Mouse (Mus musculus) kidney, adult 18-20 months (tissue): ENCODE results near the gene Caskin2.

ENCODE experiments used
- DNase-seq: peaks from one replicate; pipeline ENCODE4 v3.0.0; 2021

The Caskin2 gene

DNA sequence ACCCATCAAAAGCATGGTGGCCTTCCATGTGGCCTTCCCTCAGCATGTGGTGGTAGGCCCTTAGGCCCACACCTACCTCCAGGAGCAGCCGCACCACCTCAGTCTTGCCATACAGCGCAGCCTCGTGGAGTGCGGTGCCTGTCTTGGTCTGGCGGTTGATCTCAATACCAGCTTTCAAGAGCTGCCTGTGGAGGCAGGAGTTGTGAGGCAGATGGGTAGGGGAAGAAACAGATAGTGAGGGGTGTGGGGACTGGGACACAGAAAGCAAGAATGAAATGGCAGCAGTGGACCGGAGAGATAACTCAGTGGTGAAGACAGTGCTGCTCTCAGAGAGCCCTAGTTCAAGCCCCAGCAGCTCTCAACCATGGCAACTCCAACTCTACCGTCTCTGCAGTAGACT, 8.4 kb downstream of the Caskin2 start:
- no peak for DNase-seq

DNA sequence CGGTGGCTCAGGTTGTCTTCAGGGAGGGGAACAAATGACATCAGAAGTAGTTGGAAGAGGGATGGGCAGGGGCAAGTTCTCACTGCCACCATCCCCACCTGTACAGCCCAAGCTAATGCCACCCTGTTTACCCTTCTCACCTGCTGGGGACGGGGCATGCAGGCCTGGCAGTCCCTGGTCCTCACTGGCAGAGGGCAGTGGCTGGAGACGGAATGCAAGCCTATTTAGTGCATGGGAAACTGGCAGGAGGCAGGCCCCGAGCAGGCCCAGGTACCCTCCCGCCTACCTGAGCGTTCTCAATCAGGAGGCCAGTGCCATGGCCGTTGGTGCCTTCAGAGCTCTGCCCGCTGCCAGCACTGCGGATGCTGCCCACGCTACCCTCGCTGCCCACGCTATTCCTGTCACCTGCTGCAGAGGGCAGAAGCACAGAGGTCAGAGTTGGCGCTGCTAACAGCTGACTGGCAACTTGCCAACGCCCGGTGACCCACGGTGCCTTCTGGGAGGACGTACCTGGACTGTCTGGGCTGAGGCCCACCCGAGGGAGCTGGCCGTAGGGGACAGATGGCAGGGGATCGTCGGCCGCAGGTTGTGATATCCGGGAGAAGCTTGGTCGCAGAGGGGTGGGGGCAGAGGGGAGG, 10.2 kb downstream of the Caskin2 start:
- no peak for DNase-seq

DNA sequence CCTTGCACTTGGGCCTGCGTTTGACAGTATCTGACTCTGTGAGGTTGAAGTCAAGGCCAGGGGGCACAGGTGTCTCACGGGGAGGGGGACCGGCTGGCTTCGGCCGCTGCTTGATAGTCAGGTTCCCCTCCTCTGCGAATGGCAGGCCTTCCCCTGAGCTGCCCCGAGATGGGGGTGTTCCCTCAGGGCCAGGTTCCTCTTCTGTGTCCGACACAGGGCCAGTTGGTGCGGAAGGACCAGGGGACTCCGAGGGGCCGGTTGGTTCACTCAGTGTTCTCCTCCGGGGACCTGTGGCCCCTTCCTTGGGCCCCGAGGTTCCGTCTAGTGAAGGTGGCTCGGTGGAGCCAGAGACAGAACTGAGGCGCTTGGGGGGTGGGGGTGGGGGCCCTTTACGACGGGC, 12.5 kb downstream of the Caskin2 start:
- DNase-seq = no peak

DNA sequence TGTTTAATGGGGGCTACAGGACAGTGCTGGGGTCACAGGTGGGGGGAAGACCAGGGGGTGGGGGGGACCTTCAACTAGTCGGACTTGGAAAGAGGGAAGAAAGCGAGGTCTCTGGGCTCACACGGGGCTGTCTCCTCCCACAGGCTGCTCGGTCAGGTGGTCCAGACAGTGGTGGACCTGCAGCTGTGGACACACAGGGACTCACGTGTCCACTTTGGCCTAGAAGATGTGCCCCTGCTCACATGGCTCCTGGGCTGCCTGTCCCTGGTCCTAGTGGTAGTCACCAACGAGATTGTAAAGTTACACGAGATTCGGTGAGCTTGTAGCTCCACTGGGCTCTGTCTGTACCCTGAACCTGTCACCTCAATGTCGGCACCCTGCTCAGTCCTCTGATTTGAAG, 15.8 kb downstream of the Caskin2 start:
- no peak for DNase-seq

DNA sequence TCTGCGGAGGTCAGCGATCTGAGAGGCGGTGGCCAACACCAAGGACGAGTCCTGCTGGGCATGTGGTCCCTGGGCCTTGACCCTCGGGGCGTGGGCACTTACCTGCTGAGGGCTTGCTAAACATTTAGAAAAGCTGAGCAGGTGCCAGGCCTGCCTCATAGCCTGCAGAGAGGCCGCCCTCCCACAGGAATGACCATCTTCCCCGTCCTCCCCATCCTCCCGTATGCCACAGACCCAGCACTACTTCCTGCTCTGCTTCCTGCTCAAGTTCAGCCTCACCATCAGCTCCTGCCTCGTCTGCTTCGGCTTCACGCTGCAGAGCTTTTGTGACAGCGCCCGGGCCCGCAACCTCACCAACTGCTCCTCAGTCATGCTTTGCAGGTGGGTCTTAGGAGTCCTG, 16.5 kb downstream of the Caskin2 start:
- DNase-seq = no peak

DNA sequence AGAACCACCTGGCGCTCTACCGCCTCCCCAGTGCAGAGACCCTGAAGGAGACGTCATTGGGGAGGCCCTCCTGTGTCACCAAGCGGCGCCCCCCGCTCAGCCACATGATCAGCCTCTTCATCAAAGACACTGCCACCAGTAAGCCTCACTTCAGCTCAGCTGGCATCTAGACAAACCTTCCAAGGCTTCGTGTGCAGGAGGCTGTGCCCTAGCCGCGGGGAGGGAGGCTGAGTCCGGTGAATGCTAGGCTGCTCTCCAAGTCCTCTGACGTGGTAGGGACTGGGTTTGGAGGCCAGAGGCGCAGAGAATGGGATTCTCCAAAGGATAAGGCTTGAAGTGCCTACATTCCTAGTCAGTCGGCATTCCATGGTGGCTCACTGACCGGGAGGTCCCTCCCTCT, 21.1 kb downstream of the Caskin2 start:
- DNase-seq = no peak

DNA sequence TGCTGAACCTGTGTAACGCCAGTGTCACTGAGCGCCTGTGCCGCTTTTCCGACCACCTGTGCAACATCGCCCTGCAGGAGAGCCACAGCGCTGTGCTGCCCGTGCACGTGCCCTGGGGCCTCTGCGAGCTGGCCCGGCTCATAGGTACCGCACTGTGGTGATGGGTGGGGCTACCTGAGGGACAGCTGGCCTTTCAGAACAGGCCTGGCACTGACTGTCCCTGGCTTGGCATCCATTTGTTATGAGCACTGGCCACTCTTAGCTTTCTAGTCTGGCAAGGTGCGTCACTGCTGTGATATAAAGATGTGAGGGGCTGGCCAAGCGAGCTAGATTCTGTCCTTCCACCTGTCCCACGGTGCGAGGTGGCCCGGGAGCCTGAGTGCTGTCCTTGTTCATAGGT, 21.5 kb downstream of the Caskin2 start:
- DNase-seq = no peak

DNA sequence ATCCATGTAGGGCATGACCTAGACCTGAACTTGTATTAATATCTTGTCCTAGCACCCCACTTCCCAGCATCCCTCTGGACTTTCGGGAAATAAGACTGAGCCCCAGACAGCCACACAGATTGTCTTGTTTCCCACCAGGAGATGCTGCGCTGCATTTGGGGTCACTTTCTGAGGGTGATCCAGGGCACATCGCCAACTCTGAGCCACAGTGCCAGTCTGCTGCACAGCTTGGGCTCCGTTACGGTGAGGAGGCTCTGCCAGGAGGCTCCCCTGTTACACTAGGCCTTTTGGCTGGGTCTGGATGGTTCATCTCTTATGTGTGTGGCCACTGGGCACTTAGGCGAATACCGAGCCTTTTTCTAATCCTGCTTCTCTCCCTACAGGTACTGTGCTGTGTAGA, 23.7 kb downstream of the Caskin2 start:
- no peak for DNase-seq

DNA sequence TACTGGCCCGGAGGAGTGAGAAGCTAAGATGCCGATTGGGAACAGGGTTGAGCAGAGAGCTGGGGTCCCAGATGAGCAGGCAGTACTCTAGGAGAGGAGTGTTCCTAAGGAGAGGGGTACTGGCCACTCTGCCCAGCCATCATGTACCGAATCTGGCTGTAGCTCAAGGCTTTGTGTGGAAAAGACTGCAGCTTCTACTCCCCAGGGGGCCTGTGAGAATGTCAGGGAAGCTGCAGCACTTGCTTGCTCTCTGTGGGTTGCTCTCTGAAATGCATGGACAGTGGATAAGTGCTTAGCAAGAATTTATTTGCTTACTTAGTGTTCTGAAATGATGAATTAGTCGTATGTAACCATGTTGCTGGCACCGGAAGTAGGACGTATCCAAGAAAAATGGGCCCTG, 27.0 kb downstream of the Caskin2 start:
- no peak for DNase-seq

DNA sequence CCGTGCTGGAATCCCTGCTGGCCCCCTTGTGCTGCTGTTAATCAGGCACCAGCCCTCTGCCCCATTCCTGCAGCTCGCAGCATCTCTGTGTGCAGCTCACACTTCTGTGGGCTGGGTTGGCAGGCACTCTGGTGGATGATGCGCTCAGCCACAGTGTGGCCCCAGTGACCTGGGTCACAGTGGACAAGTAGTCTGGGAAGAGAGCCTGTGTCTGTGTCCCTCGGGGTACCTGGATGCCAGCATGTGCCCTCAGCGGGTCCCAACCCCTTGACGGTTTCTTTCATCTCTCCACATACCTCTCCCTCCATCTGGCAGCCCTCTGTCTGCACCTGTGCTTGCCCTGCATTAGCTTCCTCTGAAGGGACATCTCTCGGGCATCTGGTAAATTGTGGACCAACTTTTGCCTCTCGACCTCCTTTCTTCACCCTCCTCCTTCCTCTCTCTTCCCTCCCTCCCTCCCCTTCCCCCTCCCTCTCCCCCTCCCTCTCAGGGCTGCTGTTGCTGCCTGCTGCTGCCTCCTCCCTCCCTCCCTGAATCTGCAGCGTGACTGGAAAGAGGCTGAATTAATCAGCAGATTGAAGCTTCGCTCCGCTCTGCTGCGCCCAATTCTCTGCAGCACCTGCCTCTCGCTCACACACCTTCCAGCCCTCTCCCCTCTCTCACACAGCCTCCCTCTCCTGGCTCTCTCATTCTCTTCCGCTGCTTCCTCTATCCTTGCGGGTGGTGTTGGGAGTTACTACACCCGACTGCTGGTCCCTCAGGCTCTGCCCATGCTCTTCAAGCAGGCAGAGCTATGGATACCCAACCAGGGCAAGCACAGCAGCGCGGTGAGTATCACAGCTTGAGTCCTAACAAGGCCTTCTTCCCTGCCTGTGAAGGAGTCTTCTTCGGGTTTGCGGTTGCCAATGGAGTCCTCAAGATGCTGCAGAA, 33.0 kb downstream of the Caskin2 start:
- DNase-seq = no peak

DNA sequence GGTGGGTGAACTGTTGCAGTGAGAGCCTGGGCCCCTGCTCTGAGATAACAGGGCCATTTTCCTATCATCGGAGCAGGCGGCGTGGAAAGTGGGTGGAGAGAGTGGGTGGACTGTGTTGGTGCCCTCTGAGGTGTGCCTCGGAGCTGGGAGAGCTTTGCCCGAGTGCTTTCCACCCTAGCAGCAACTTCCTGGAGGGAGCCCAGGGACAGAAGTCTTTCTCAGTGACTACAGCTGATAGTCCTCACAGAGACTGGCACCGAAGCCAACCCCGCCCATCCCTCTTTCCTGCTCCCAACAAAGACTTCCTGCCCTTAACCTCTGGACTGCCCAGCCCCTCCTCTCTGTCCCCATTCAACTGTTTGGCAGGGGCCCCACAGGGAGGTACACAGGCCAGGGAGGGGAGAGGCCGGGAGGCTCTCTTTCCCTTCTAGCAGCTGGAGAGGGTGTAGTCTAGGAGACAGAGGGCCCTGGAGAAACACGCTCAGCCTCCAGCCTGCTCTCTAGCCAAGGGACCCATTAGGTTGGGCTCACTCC, 34.3 kb downstream of the Caskin2 start:
- DNase-seq = peak; percentile 90

DNA sequence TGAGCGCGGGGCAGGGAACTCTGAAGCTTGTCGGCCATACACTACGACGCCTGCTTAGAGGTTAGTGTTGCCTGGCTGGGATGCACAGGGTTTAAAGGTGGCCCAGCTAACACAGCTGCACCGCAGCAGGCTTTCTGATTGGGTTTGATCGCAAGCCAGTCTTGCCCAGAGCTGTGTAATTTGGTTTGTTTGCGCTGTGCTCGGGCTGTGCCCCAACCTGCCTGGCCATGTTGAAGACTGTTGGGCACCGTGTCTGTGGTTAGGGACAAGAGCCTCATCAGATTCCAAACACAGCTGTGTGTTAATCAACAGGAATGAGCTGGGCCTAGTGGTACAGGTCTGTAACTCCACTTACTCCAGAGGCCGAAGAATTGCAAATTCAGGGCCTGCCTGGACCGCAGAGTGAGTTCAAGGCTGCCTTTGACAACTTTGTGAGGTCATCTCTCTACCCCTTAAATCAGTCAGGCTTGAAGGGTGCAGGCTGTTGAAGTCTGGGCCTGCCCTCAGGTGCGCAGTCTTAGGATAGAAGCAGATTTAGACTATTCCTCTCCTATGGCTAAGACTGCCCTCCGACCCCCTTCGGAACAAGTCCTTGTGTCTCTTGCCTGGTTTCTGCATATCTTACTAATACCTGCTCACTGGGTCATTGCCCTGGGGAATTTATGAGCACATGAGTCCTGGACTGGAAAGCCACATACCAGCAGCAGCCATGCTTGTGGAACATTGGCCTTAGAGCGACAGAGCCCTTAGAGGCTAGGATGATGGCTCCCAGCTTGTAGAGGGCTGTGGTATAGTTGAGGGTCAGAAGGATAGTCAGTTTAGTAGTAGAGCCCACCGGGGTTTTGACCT, 35.7 kb downstream of the Caskin2 start:
- DNase-seq = peak; percentile 46

DNA sequence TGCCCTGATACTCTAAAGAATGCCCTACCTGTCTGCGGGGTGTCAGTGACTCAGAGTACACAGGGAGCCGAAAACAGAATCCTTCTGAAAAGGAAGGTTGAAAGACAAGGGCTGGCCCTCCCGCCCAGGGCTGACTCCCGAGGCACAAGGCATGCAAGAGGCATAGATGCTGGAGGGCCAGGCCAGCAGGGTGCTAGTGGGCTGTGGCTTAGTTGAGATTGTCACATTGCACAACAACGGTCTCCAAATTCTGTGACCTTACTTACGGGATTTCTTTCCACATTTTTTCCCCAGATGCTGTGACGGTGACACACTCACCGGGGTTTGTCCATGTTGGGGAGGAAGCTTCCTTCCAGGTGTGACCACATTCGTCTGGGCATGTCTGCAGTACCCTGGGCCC, 36.5 kb downstream of the Caskin2 start:
- no peak for DNase-seq

DNA sequence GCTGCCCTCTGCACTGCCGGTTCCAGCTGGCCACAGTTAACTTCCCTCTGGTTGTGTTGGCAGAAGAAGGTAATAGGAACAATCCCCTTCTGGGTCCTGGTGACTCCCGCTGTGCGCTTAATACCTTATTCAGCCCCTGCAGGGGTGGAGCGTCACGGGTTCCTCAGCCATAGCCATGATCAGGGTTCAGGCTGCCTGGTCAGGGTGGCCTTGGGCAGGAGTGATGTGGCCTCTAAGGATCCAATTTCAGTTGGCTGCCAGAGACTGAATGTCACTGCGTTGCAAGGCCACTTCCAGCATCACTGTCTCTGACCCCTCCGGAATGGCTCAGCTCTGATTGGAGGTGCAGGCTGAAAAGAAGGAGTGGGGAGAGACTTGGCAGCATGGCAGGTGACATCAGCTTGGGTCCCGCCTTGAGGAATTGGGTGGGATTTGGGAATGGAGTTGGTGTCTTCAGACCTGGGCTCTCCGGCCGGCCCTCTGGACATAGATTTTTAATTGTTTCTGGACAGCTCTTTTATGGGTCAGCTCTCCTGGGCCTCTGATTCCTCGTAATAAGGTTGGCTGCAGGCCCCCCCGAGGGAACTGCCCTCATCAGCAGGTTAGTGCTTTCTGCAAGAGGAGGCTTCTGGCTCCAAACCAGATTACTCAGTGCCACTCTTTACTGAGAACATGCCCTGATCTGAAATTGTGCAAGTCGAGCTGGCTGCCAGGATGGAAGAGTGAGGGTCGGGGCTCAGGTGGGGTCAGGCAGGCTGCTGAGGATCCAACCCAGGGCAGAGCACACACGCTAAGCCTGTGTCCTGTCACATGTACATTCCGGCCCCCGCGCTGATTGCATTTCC, 37.4 kb downstream of the Caskin2 start:
- DNase-seq = peak; percentile 62

DNA sequence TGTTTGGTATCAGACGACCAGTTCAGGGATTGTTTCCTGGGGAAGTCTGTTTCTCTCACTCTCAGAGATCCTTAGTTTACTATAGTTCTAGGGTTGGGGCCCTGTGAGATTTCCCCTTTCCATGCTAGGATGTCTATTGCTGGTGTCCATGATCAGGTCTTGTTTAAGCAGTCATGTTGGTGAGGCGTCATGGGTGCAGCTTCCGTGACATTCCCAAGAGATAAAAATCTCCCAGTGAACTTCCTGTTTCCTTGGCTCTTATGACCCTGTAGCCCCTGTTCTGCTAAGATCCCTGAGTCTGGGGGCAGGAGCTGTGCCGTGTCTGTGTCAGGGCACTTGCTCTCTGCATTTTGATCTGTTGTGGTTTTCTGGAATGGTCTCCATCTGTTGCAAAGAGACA, 38.8 kb downstream of the Caskin2 start:
- DNase-seq = peak; percentile 7

DNA sequence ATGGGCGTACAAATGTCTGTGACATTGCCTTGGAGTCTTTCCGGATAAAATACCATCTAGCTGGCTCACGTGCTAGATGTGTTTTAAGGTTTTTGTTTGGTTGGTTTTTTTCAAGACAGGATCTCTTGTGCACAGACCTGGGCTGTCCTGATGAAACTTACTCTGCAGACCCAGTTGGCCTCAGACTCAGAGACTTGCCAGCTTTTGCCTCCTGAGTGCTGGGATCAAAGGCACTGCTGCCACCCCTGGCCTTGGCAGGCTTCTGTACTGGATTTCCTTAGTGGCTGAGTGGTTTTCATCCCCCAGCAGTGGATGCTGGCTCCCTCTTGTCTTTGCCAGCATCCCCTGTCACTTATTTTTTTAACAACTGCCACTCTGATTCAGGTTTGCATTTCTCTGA, 44.5 kb downstream of the Caskin2 start:
- no peak for DNase-seq

DNA sequence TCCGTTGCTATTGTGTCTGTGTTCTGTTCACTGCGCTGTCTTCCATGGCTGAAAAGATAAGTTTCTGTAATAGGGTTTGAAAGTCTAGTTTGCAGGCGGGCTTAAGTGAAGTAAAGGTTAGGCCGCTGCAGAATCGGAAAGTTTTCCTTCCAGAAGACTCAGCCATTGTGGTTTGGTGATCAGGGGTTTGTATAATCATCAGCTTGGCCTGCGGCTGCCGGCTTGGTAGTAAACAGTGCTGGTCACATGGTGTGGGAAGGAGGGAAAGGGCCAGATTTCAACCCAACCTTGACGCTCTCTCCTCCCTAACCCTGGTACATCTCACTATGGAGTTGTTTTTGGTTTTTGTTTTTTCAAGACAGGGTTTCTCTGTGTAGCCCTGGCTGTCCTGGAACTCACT, 46.5 kb downstream of the Caskin2 start:
- DNase-seq = peak; percentile 74

DNA sequence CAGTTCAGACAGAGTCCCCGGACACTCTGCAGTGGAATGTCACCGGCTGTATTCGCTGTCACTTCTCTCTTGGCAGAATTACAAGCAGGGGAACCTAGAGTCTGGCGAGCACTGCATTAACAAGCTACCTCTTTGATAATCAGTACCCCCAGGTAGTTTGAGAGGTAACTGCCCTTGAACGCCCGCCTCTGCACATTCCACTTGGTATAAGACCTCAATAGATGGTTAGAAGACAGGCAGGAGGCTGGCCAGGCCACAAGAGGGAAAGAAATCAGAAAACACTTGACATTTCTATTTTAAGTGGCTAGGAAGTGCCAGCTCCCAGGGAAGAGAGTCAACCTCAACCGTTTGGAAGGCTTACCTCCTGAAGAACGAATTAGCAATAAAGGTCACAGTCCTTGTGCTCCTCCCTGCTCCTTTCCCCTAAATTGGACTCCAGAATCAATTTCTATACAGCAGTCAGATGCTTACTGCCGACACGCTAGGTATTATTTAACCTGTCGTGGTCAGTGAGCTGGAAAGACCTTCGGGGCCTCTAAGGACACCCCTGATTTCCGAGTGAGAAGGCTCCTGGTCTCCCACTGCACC, 47.0 kb downstream of the Caskin2 start:
- peak; percentile 68 for DNase-seq

DNA sequence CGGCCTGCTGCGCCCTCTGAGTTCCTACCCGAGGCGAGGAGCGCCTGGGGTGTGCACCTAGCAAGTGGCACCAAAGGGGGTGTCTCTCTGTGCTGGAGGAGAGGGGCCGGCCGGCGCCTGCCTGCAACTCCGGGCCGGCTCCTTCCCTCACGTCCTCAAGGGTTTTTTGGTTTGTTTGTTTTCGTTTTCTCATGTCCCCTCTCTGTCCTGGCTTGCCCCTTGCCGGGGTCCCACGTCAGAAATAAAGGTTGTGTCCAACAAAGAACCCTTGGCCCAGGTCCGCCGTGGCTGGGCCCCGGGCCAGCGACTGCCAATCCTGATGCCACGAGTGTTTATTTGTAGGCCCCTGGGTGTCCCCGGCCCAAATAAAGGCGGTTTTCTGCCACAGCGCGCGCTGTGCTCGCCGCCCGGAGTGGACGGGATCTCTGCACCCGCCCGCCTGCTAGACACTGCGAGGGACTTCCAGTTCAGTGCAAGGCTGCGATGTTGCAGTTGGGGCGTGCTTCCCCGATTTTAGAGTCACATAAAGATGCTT, 47.8 kb downstream of the Caskin2 start:
- peak; percentile 88 for DNase-seq

DNA sequence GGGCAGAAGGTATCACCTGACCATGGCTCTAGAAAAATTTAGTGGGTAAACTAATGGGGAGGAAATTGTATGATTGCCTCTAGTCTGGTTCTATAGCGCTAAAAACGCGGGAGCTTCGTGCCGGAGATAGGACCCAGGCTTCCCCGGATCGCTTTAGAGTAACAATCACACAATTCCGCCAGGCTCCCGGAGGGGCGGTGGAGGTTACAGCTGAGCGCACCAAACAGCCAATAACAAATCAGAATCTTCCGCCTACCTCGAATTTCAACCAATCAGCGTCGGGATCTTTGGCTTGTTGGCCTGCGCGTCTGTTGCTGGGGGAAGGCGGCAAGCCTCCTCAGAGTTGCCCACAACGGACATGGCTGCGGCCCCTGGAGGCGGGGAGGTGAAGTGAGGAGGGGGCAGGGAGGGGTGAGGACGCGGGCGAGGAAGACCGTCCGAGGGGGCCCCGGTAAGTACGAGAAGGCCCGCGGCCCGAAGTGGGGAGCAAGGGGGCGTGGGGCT, 48.3 kb downstream of the Caskin2 start, which contains the start of gene Tmem94:
Tmem94 (plus strand) TSS at position 331 of the 504 bp plus-strand sequence.
- peak; percentile 96 for DNase-seq

DNA sequence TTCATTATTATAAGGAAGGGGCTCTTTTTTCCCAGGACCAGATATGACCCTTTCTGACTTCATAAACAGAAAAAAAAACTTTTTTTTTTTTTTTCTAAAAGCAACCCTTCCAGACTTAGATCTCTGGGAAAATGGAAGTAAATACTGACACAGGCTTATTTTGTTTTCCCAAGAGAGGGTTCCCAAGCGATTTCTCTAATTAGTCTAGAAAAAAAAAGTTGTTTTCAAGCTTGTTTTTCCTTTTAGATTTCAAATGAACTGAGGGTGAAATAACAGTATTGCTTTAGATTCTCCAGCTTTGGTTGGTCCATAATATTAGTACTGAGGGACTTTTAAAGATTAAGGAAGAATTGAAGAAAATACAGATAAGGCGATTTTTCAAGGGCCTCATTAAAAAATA, 48.7 kb downstream of the Caskin2 start:
- no peak for DNase-seq
